Mouse (Mus musculus): ENCODE results near the gene Rnf157.

The Rnf157 gene

GRCm38 (mm10) chr11:116333526-116334416 is 79.1 kb downstream of the Rnf157 start:
- DNase-seq, result no peak

GRCm38 (mm10) chr11:116332983-116333270 is 79.9 kb downstream of the Rnf157 start:
- DNase-seq, result no peak

- no peak for DNase-seq
Measured at GRCm38 (mm10) chr11:116332232-116332982, 80.4 kb downstream of the Rnf157 start.

- DNase-seq, result no peak
Measured at GRCm38 (mm10) chr11:116330211-116330518, 82.7 kb downstream of the Rnf157 start.

GRCm38 (mm10) chr11:116329314-116330210 is 83.3 kb downstream of the Rnf157 start:
- DNase-seq, result peak; percentile 43

- DNase-seq, result no peak
Measured at GRCm38 (mm10) chr11:116326963-116327603, 85.7 kb downstream of the Rnf157 start.

GRCm38 (mm10) chr11:116318719-116319659 is 93.8 kb downstream of the Rnf157 start:
- DNase-seq, result peak; percentile 95

- DNase-seq, result no peak
Measured at GRCm38 (mm10) chr11:116312359-116312758, 100.5 kb downstream of the Rnf157 start.

GRCm38 (mm10) chr11:116311169-116311568 is 101.7 kb downstream of the Rnf157 start:
- no peak for DNase-seq

- no peak for DNase-seq
Measured at GRCm38 (mm10) chr11:116309601-116310000, 103.2 kb downstream of the Rnf157 start.

GRCm38 (mm10) chr11:116307762-116308531 is 104.9 kb downstream of the Rnf157 start:
- no peak for DNase-seq

GRCm38 (mm10) chr11:116307019-116307725 is 105.7 kb downstream of the Rnf157 start, which contains the start of gene Exoc7:
TSS of gene Exoc7 (minus strand) at chr11:116307233.
- DNase-seq, result no peak

GRCm38 (mm10) chr11:116306126-116306982 is 106.5 kb downstream of the Rnf157 start:
- DNase-seq, result peak; percentile 96

- DNase-seq, result no peak
Measured at GRCm38 (mm10) chr11:116305423-116305822, 107.4 kb downstream of the Rnf157 start.

- no peak for DNase-seq
Measured at GRCm38 (mm10) chr11:116298621-116299020, 114.2 kb downstream of the Rnf157 start.

- DNase-seq, result no peak
Measured at GRCm38 (mm10) chr11:116298221-116298620, 114.6 kb downstream of the Rnf157 start.

GRCm38 (mm10) chr11:116297017-116297416 is 115.8 kb downstream of the Rnf157 start:
- DNase-seq, result no peak

GRCm38 (mm10) chr11:116296191-116296734 is 116.6 kb downstream of the Rnf157 start:
- no peak for DNase-seq

- DNase-seq, result peak; percentile 72
Measured at GRCm38 (mm10) chr11:116294319-116294718, 118.5 kb downstream of the Rnf157 start.

Data from lung, postnatal 14 days (tissue).